In the genomic region with DNA sequence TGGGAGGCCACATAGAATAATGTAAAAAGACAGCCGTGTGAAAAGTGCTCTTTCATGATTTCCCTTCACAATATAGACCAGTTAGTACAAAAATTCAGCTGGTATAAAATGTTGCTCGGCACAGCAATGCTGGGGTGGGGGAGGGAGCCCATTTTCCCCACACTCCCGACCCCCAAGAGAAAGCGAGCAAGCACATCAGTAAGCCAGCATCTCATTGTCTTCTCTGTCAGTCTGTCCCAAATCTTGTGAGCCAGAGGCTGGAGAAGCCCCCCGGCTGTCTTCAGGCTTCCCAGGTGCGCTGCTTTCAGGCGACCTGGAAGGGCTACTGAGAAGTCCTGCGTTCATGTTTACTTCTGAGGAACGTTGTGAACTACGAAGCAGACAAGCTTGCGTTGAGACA, we compare ENCODE assay signal across 8 mouse cellular contexts. TPM values are rescaled to one million over a fixed set of nuclear protein-coding genes. Genes with fewer than 3 reads are reported as not detected.
A peak's percentile ranks its signal among the peaks of the same experiment; 100 is the strongest.
DNase-seq lines count a peak whose midpoint lies in the region; ATAC-seq and TF ChIP-seq lines count a peak whose summit lies in the region.

No protein-coding gene starts in this region.

- H3K36me3 ChIP-seq in kidney, embryonic 14.5 days (ENCODE audit: control insufficient read depth, insufficient read depth, low read length) = no peaks in the 10 kb centered on the region
- no peaks in the 10 kb centered on the region for H3K36me3 ChIP-seq in embryonic facial prominence, embryonic 11.5 days (replicated peaks; ENCODE audit: control insufficient read depth, insufficient read depth, low read depth, low read length)
- no peaks in the 10 kb centered on the region for H3K36me3 ChIP-seq in forebrain, postnatal 0 days (ENCODE audit: insufficient read depth)
- no peaks in the 10 kb centered on the region for H3K36me3 ChIP-seq in midbrain, embryonic 11.5 days (ENCODE audit: control insufficient read depth, insufficient read depth, low read length)

- WGBS in kidney, embryonic 14.5 days = 3% methylated on average over 11 of the region's 11 CpGs
- WGBS in embryonic facial prominence, embryonic 11.5 days = 3% methylated on average over 11 of the region's 11 CpGs
- WGBS in forebrain, postnatal 0 days = 1% methylated on average over 11 of the region's 11 CpGs
- WGBS in midbrain, embryonic 11.5 days = 4% methylated on average over 11 of the region's 11 CpGs

- no peak overlapping the region for H3K27ac ChIP-seq in kidney, embryonic 14.5 days (ENCODE audit: low read depth, low read length)
- no peak overlapping the region for H3K27ac ChIP-seq in embryonic facial prominence, embryonic 11.5 days (replicated peaks; ENCODE audit: low read depth, low read length)
- H3K27ac ChIP-seq in forebrain, postnatal 0 days (ENCODE audit: low read depth, low read length) = no peak overlapping the region
- H3K27ac ChIP-seq in midbrain, embryonic 11.5 days (ENCODE audit: low read depth, low read length) = no peak overlapping the region

- peaks cover 38% of the 10 kb centered on the region for H3K27me3 ChIP-seq in kidney, embryonic 14.5 days (ENCODE audit: control insufficient read depth, insufficient read depth, low read length)
- peaks cover 28% of the 10 kb centered on the region for H3K27me3 ChIP-seq in embryonic facial prominence, embryonic 11.5 days (ENCODE audit: control insufficient read depth, insufficient read depth, low read length)
- no peaks in the 10 kb centered on the region; the same call in 1 of the 2 replicates for H3K27me3 ChIP-seq in forebrain, postnatal 0 days (ENCODE audit: insufficient read depth, low read length)
- peaks cover 21% of the 10 kb centered on the region; the same call in 1 of the 2 replicates for H3K27me3 ChIP-seq in midbrain, embryonic 11.5 days (ENCODE audit: control insufficient read depth, insufficient read depth, low read length)

- no peak for ATAC-seq in kidney, embryonic 14.5 days (ENCODE audit: low FRiP score, low TSS enrichment)
- no peak for ATAC-seq in embryonic facial prominence, embryonic 11.5 days (replicated peaks; ENCODE audit: insufficient number of reproducible peaks, low FRiP score, low TSS enrichment, low read depth)
- ATAC-seq in forebrain, postnatal 0 days = no peak
- no peak for ATAC-seq in midbrain, embryonic 11.5 days (ENCODE audit: low FRiP score)

- TF ChIP-seq CTCF in forebrain, postnatal 0 days (IDR thresholded peaks at IDR 0.05; ENCODE audit: low read depth) = no peak

- H3K4me3 ChIP-seq in kidney, embryonic 14.5 days (ENCODE audit: low read length) = peak overlapping the region; percentile 51; the same call in 1 of the 2 replicates
- no peak overlapping the region for H3K4me3 ChIP-seq in embryonic facial prominence, embryonic 11.5 days (ENCODE audit: low read depth, low read length)
- H3K4me3 ChIP-seq in forebrain, postnatal 0 days (ENCODE audit: low read depth, low read length) = peak overlapping the region; percentile 70
- H3K4me3 ChIP-seq in midbrain, embryonic 11.5 days (ENCODE audit: low read depth, low read length) = peak overlapping the region; percentile 65

- peak overlapping the region; percentile 95; the same call in 1 of the 2 replicates for H3K4me2 ChIP-seq in kidney, embryonic 14.5 days (replicated peaks; ENCODE audit: low read depth, low read length)
- peak overlapping the region; percentile 98 for H3K4me2 ChIP-seq in embryonic facial prominence, embryonic 11.5 days (ENCODE audit: low read depth, low read length)
- peak overlapping the region; percentile 80 for H3K4me2 ChIP-seq in forebrain, postnatal 0 days (ENCODE audit: low read depth)
- H3K4me2 ChIP-seq in midbrain, embryonic 11.5 days = peak overlapping the region; percentile 98

- no peaks in the 10 kb centered on the region for H3K9me3 ChIP-seq in kidney, embryonic 14.5 days (ENCODE audit: control insufficient read depth, low read length)
- H3K9me3 ChIP-seq in embryonic facial prominence, embryonic 11.5 days (replicated peaks; ENCODE audit: control insufficient read depth, low read length) = no peaks in the 10 kb centered on the region
- no peaks in the 10 kb centered on the region for H3K9me3 ChIP-seq in forebrain, postnatal 0 days (ENCODE audit: low read length)
- no peaks in the 10 kb centered on the region for H3K9me3 ChIP-seq in midbrain, embryonic 11.5 days (ENCODE audit: control insufficient read depth, low read length)

- no peak overlapping the region for H3K9ac ChIP-seq in kidney, embryonic 14.5 days (ENCODE audit: low read depth, low read length)
- no peak overlapping the region for H3K9ac ChIP-seq in embryonic facial prominence, embryonic 11.5 days (replicated peaks; ENCODE audit: low read length)
- 0 out of 2 replicates have a peak overlapping the region, but pooled peaks have one; percentile 22 for H3K9ac ChIP-seq in forebrain, postnatal 0 days
- H3K9ac ChIP-seq in midbrain, embryonic 11.5 days (ENCODE audit: low read length) = peak overlapping the region; percentile 36; the same call in 1 of the 2 replicates

- H3K4me1 ChIP-seq in kidney, embryonic 14.5 days (ENCODE audit: control insufficient read depth, insufficient read depth, low read length) = peaks cover 4% of the 10 kb centered on the region; the same call in 1 of the 2 replicates
- H3K4me1 ChIP-seq in embryonic facial prominence, embryonic 11.5 days (ENCODE audit: control insufficient read depth, insufficient read depth, low read length) = no peaks in the 10 kb centered on the region
- H3K4me1 ChIP-seq in forebrain, postnatal 0 days (ENCODE audit: insufficient read depth) = no peaks in the 10 kb centered on the region; the same call in 1 of the 2 replicates
- H3K4me1 ChIP-seq in midbrain, embryonic 11.5 days (ENCODE audit: control insufficient read depth, insufficient read depth, low read length) = peaks cover 7% of the 10 kb centered on the region; the same call in 1 of the 2 replicates

- DNase-seq in kidney, adult 9 months = no peak
- no peak for DNase-seq in embryonic facial prominence, embryonic 11.5 days (ENCODE audit: low spot score)
- DNase-seq in forebrain, postnatal 0 days = no peak
- peak; percentile 91 for DNase-seq in midbrain, embryonic 11.5 days (ENCODE audit: low spot score, missing footprints)
- DNase-seq in layer of hippocampus, adult 9-10 months (ENCODE audit: low spot score) = no peak
- no peak for DNase-seq in right cerebral cortex, adult 18-20 months
- no peak for DNase-seq in adipocyte (ENCODE audit: low spot score)

RNA-seq across cellular contexts. Expression of a gene that starts 0.7 kb away (rescaled TPM):
- 2.3 and 3.3 TPM in 2 replicates for polyA plus RNA-seq in kidney, embryonic 14.5 days (2014; fragmentation: Nextera tagmentation; extraction: Ambion mirVana)
- 10.6 and 10.7 TPM in 2 replicates for polyA plus RNA-seq in embryonic facial prominence, embryonic 11.5 days (2014; fragmentation: Nextera tagmentation; extraction: Ambion mirVana)
- total RNA-seq in forebrain, postnatal 0 days (2014; rRNA removed) = 33.1 and 45.7 TPM in 2 replicates
- polyA plus RNA-seq in forebrain, postnatal 0 days (2015; fragmentation: Nextera tagmentation; extraction: Ambion mirVana) = 30.2 and 35.4 TPM in 2 replicates
- polyA plus RNA-seq in midbrain, embryonic 11.5 days (2014; fragmentation: Nextera tagmentation; extraction: Ambion mirVana) = 13.8 and 18.3 TPM in 2 replicates

Comparison
In these comparisons a context has a peak if more than half of its experiments do, and no peak if none do; other contexts are left out.
1. H3K9ac ChIP-seq: peak in forebrain, postnatal 0 days (single experiment) and midbrain, embryonic 11.5 days (single experiment); none in kidney, embryonic 14.5 days (single experiment) and embryonic facial prominence, embryonic 11.5 days (single experiment).
2. Peak in every context shown above with its lines, with median percentiles within 50 percentile points of each other: H3K4me2 ChIP-seq.